Mouse (Mus musculus) myocyte (in vitro differentiated cells): Measurements from ENCODE around the gene Klhl30.

Experiments
- E2F4 ChIP-seq: IDR thresholded peaks from one replicate; pipeline ENCODE4 v1.6.1; 2011; ENCODE audit warnings: mild to moderate bottlenecking, control low read depth, moderate library complexity; ENCODE audit not compliant: insufficient read depth
- MYOG ChIP-seq, 3 experiments: IDR thresholded peaks; one replicate each; pipeline ENCODE4 v1.6.1; 2011; ENCODE audit warnings: control low read depth in 2 of 3, low read depth in 2 of 3, mild to moderate bottlenecking in 2 of 3; ENCODE audit not compliant: insufficient read length in 2 of 3, control insufficient read depth in 1 of 3, insufficient read depth in 1 of 3
- POLR2A ChIP-seq: IDR thresholded peaks from one replicate; pipeline ENCODE4 v1.6.1; 2011; ENCODE audit warnings: low read depth, mild to moderate bottlenecking, control low read depth, moderate library complexity; ENCODE audit not compliant: insufficient read length
- TCF12 ChIP-seq: IDR thresholded peaks from one replicate; pipeline ENCODE4 v1.6.1; 2011; ENCODE audit warnings: mild to moderate bottlenecking, control low read depth; ENCODE audit not compliant: poor library complexity, insufficient read depth, severe bottlenecking
- USF1 ChIP-seq: IDR thresholded peaks from one replicate; pipeline ENCODE4 v1.6.1; 2011; ENCODE audit warnings: low read depth, mild to moderate bottlenecking, control low read depth, moderate library complexity

GRCm38 (mm10) chr1:91344001-91344400, 6.8 kb upstream of the Klhl30 start:
- no peak for TF ChIP-seq USF1
- no peak for TF ChIP-seq TCF12
- no peak for TF ChIP-seq E2F4
- no peak for TF ChIP-seq MYOG (IDR thresholded peaks at IDR 0.05; ENCODE audit: control insufficient read depth in 1 of 3, insufficient read depth in 1 of 3, insufficient read length in 2 of 3, low read depth in 2 of 3)
- TF ChIP-seq POLR2A = no peak
